Mouse (Mus musculus) hindbrain, postnatal 0 days (tissue): ENCODE data around the gene Slc25a47. TPM values are rescaled to one million over a fixed set of nuclear protein-coding genes. Genes with fewer than 3 reads are reported as not detected.

Experiments
- ATAC-seq: fragments of 200-750 bp; cut with Nextera tagmentation; 2 replicates; pipeline ENCODE4 v1.8.0; 2017; ENCODE audit warnings: mild to moderate bottlenecking, moderate TSS enrichment, moderate library complexity
- DNase-seq: peaks from one replicate; pipeline ENCODE4 v3.0.0-alpha.2; 2015; ENCODE audit warnings: low spot score
- H3K27ac ChIP-seq: fragments of 300-500 bp; sonication (generic); 2 replicates; pipeline ENCODE4 v1.5.1; 2014; ENCODE audit warnings: mild to moderate bottlenecking
- H3K27me3 ChIP-seq: fragments of 300-500 bp; sonication (generic); 2 replicates; pipeline ENCODE4 v1.6.1; 2014; ENCODE audit warnings: low read length, mixed read lengths; ENCODE audit not compliant: insufficient read depth
- H3K36me3 ChIP-seq: fragments of 300-500 bp; sonication (generic); 2 replicates; pipeline ENCODE4 v1.6.1; 2014; ENCODE audit warnings: low read length, mixed read lengths; ENCODE audit not compliant: insufficient read depth
- H3K4me1 ChIP-seq: fragments of 300-500 bp; sonication (generic); 2 replicates; pipeline ENCODE4 v1.6.1; 2014; ENCODE audit warnings: antibody characterized with exemption, low read length, mixed read lengths; ENCODE audit not compliant: insufficient read depth
- H3K4me2 ChIP-seq: fragments of 300-500 bp; sonication (generic); 2 replicates; pipeline ENCODE4 v1.6.1; 2014; ENCODE audit warnings: low read depth, mild to moderate bottlenecking, low read length, moderate library complexity, mixed read lengths
- H3K4me3 ChIP-seq: fragments of 300-500 bp; sonication (generic); 2 replicates; pipeline ENCODE4 v1.5.1; 2014; ENCODE audit warnings: low read length
- H3K9ac ChIP-seq: fragments of 300-500 bp; sonication (generic); replicated peaks from 2 replicates; pipeline ENCODE4 v1.6.1; 2014; ENCODE audit warnings: mild to moderate bottlenecking, low read length, moderate library complexity, mixed read lengths
- H3K9me3 ChIP-seq: fragments of 300-500 bp; sonication (generic); 2 replicates; pipeline ENCODE4 v1.6.1; 2016; ENCODE audit warnings: low read length, mixed read lengths
- CTCF ChIP-seq: IDR thresholded peaks from 2 replicates; pipeline ENCODE4 v1.5.1; 2016; ENCODE audit warnings: antibody characterized with exemption, control low read depth, low read depth
- WGBS: fragments of 180-500 bp; shearing (Covaris S2); extraction: QIAGEN DNeasy Blood & Tissue Kit; methylation state at CpG from one replicate; pipeline ENCODE4 v1.1.7; 2014; 5-methylcytosine and 5-hydroxymethylcytosine counted together
- microRNA counts: library from miRNA; unstranded; fragments of <30 nt; microRNA quantifications from one replicate; lab custom pipeline; 2015
- microRNA-seq, 2 experiments: library from miRNA; unstranded; fragments of <30 nt; microRNA quantifications; one replicate each; pipeline ENCODE4; 2016
- polyA plus RNA-seq: library from polyadenylated mRNA; unstranded; fragments of >200 nt; fragmentation: Nextera tagmentation; extraction: Ambion mirVana; gene quantifications from 2 replicates; pipeline ENCODE4 v1.2.1, GENCODE M21; 2015
- total RNA-seq: library from RNA; depleted of rRNA; stranded (reverse); fragments of >200 nt; gene quantifications from 2 replicates; pipeline ENCODE4 v1.2.3, GENCODE M21; 2014; rRNA removed

Slc25a47 gene
- total and polyA plus RNA-seq, 2 experiments from 2014 or later: 6.7 to 13.7 TPM

DNA sequence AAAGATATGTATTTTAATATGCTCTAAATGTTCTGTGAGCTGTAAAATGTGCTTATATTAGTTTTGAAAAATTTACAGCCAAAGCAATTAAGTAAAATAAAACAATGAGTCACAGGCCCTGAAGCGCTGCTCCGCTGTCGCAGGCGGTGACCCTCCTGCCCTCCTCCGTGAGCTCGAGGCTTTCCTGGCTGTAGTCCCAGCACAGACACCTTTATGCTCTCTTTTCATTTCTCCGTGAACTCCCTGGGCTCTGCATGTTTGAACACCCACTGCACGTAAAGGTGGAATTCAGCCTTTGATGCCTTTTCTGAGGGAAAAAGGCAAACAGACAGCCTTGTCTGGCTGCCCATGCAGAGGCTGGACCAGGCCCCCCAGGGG is 68.4 kb downstream of the Slc25a47 start:
- no peak for ATAC-seq
- WGBS: 28% methylated on average over 8 of the region's 8 CpGs
- Histone ChIP-seq H3K4me2 (0 out of 2 replicates have a peak overlapping the region, but pooled peaks have one; percentile 5), H3K9ac (no peak overlapping the region), H3K4me1 (peaks cover 9% of the 10 kb centered on the region; the same call in 1 of the 2 replicates), H3K36me3 (no peaks in the 10 kb centered on the region), H3K27ac (no peak overlapping the region), H3K4me3 (no peak overlapping the region), H3K27me3 (no peaks in the 10 kb centered on the region), H3K9me3 (no peaks in the 10 kb centered on the region)
- no peak for TF ChIP-seq CTCF
- DNase-seq: no peak

DNA sequence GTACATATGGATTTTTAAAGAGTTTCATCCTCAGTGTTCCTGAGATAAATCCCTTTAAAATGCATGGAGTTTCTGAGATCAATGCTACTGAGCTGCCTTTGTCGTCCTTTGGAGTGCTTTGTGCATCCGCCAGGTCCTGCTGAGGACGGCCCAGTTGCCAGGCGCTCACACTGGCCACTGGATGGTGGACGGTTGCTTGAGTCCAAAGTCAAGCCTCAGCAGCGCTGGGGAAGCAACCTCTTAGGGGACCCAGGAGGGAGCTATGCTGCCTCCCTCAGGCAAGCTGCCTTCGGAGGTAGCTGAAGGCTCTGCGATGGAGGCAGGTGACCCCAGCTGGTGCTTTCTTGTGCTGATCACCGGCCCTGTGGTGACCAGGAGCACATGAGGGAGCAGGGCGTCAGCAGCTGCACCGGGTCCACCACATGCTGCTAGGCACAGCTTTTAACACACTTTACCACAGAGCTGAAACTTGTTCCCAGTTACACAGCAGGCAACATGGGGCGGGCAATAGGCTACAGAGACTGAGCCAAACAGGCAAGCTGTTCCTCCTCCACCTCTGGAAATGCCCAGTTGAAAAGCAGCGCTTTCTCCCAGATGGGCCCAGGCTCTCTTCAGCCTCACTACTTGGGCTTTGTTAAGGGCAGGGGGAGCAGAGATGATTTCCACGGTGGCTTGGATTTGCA is 69.9 kb downstream of the Slc25a47 start:
- no peaks in the 10 kb centered on the region for H3K9me3 ChIP-seq
- peak; percentile 29; the same call in 1 of the 2 replicates for TF ChIP-seq CTCF
- no peak; the same call in 1 of the 2 replicates for ATAC-seq
- peaks cover 9% of the 10 kb centered on the region; the same call in 1 of the 2 replicates for H3K4me1 ChIP-seq
- no peak overlapping the region for H3K9ac ChIP-seq
- no peak overlapping the region for H3K4me3 ChIP-seq
- H3K27me3 ChIP-seq: no peaks in the 10 kb centered on the region
- no peak overlapping the region for H3K4me2 ChIP-seq
- WGBS: 20% methylated on average over 14 of the region's 14 CpGs
- H3K36me3 ChIP-seq: no peaks in the 10 kb centered on the region
- peak; percentile 59 for DNase-seq
- no peak overlapping the region for H3K27ac ChIP-seq

- peaks cover 9% of the 10 kb centered on the region; the same call in 1 of the 2 replicates for H3K4me1 ChIP-seq
- no peak overlapping the region for H3K4me3 ChIP-seq
- TF ChIP-seq CTCF: no peak
- H3K9ac ChIP-seq: no peak overlapping the region
- H3K27me3 ChIP-seq: no peaks in the 10 kb centered on the region
- DNase-seq: no peak
- no peak overlapping the region for H3K4me2 ChIP-seq
- 45% methylated on average over 12 of the region's 12 CpGs for WGBS
- no peak for ATAC-seq
- no peaks in the 10 kb centered on the region for H3K9me3 ChIP-seq
- no peak overlapping the region for H3K27ac ChIP-seq
- H3K36me3 ChIP-seq: no peaks in the 10 kb centered on the region
Observed at GRCm38 (mm10) chr12:108906398-108906797, 70.6 kb downstream of the Slc25a47 start.

MicroRNAs within 50 kb of the gene (microRNA counts, 519-probe panel; counts per million panel counts)
- not detected for microRNA mmu-miR-345-3p (lab: Ali Mortazavi, UCI)
- microRNA mmu-miR-345-5p (lab: Ali Mortazavi, UCI): 3,040 counts per million, percentile 48 among the panel's probes with 10 or more counts

Small RNAs within 50 kb of the gene (microRNA-seq; reads per million reads assigned to microRNA genes)
- gene Mir345: 118 to 129 reads per million in 2 experiments

Other genes starting within 250 kb of the Slc25a47 start
- gene Degs2, start 133.7 kb upstream of the Slc25a47 start, total RNA-seq: 0.10 and 0.47 TPM in 2 replicates
- gene Degs2, start 133.7 kb upstream of the Slc25a47 start, polyA plus RNA-seq: 0.73 and 1.4 TPM in 2 replicates
- gene Yy1, start 43.1 kb upstream of the Slc25a47 start, total RNA-seq: 29.6 and 30.2 TPM in 2 replicates
- gene Yy1, start 43.1 kb upstream of the Slc25a47 start, polyA plus RNA-seq: 7.9 and 8.2 TPM in 2 replicates
- gene Slc25a29, start 163 bp upstream of the Slc25a47 start, total RNA-seq: 15.5 and 18.0 TPM in 2 replicates
- 13.0 and 14.4 TPM in 2 replicates for gene Slc25a29, start 163 bp upstream of the Slc25a47 start, polyA plus RNA-seq
- 5.8 and 7.4 TPM in 2 replicates for gene Wdr25, start 57.6 kb downstream of the Slc25a47 start, total RNA-seq
- gene Wdr25, start 57.6 kb downstream of the Slc25a47 start, polyA plus RNA-seq: 4.7 and 5.4 TPM in 2 replicates
- gene Wars, start 58.1 kb downstream of the Slc25a47 start, total RNA-seq: 114 and 123 TPM in 2 replicates
- gene Wars, start 58.1 kb downstream of the Slc25a47 start, polyA plus RNA-seq: 92.4 and 95.4 TPM in 2 replicates
- gene Begain, start 232.2 kb downstream of the Slc25a47 start, total RNA-seq: 60.4 and 76.9 TPM in 2 replicates
- gene Begain, start 232.2 kb downstream of the Slc25a47 start, polyA plus RNA-seq: 20.2 and 22.4 TPM in 2 replicates